Mouse (Mus musculus) stomach, postnatal 0 days (tissue): ENCODE measurements around the gene Eif2a.

Source experiments
- CTCF ChIP-seq: IDR thresholded peaks from 2 replicates; pipeline ENCODE4 v1.5.1; 2016; ENCODE audit warnings: antibody characterized with exemption, low read depth, mild to moderate bottlenecking, moderate library complexity
- EP300 ChIP-seq: optimal IDR thresholded peaks from 2 replicates; pipeline ENCODE3; 2016; ENCODE audit warnings: antibody characterized with exemption

- TF ChIP-seq CTCF (no peak; the same call in 1 of the 2 replicates), EP300 (no peak)
These were observed 51.5 kb downstream of the Eif2a start for GRCm38 (mm10) chr3:58577067-58577503.
